Mouse (Mus musculus): ENCODE measurements around the gene Tbc1d2b. TPM values are rescaled to one million over a fixed set of nuclear protein-coding genes. Genes with fewer than 3 reads are reported as not detected.

The Tbc1d2b gene
- polyA plus RNA-seq, 1 experiment = 2.9 TPM

- TF ChIP-seq E2F4 (IDR thresholded peaks at IDR 0.05; ENCODE audit: insufficient read depth) (no peak), REST (IDR thresholded peaks at IDR 0.05; ENCODE audit: insufficient read depth, insufficient read length) (no peak), TCF3 (IDR thresholded peaks at IDR 0.05; ENCODE audit: insufficient read length, low read depth) (no peak)
- Histone ChIP-seq H3K27me3 (ENCODE audit: control insufficient read depth, insufficient read depth, insufficient read length) (no peaks in the 10 kb centered on the region), H3K4me2 (ENCODE audit: low read depth) (no peak overlapping the region), H3K36me3 (ENCODE audit: control insufficient read depth, insufficient read depth) (no peaks in the 10 kb centered on the region), H3K4me3 (no peak overlapping the region), H3ac (ENCODE audit: control insufficient read depth, insufficient read length) (no peak overlapping the region), H3K79me2 (ENCODE audit: control insufficient read depth, insufficient read depth) (no peaks in the 10 kb centered on the region)
Measured at GRCm38 (mm10) chr9:90227171-90227570, 43.4 kb downstream of the Tbc1d2b start.

- Histone ChIP-seq H3K36me3 (ENCODE audit: control insufficient read depth, insufficient read depth) (no peaks in the 10 kb centered on the region), H3ac (ENCODE audit: control insufficient read depth, insufficient read length) (no peak overlapping the region), H3K4me2 (ENCODE audit: low read depth) (no peak overlapping the region), H3K4me3 (no peak overlapping the region), H3K27me3 (ENCODE audit: control insufficient read depth, insufficient read depth, insufficient read length) (no peaks in the 10 kb centered on the region), H3K79me2 (ENCODE audit: control insufficient read depth, insufficient read depth) (no peaks in the 10 kb centered on the region)
- TF ChIP-seq E2F4 (IDR thresholded peaks at IDR 0.05; ENCODE audit: insufficient read depth) = no peak
Measured at GRCm38 (mm10) chr9:90226742-90227096, 43.9 kb downstream of the Tbc1d2b start.

- no peak for TF ChIP-seq REST (IDR thresholded peaks at IDR 0.05; ENCODE audit: insufficient read depth, insufficient read length)
- no peak for TF ChIP-seq CEBPB (IDR thresholded peaks at IDR 0.05; ENCODE audit: insufficient read depth, poor library complexity, severe bottlenecking)
- no peak for TF ChIP-seq TCF3 (IDR thresholded peaks at IDR 0.05; ENCODE audit: insufficient read length, low read depth)
- TF ChIP-seq TCF12 (IDR thresholded peaks at IDR 0.05; ENCODE audit: insufficient read depth, poor library complexity, severe bottlenecking) = no peak
- no peak for TF ChIP-seq POLR2AphosphoS2 (IDR thresholded peaks at IDR 0.05; ENCODE audit: insufficient read length, low read depth)
- no peak for TF ChIP-seq MYOG (IDR thresholded peaks at IDR 0.05; ENCODE audit: control insufficient read depth in 1 of 3, insufficient read depth in 1 of 3, insufficient read length in 2 of 3, low read depth in 2 of 3)
- no peak for TF ChIP-seq E2F4 (IDR thresholded peaks at IDR 0.05; ENCODE audit: insufficient read depth)
- no peak for TF ChIP-seq USF1 (IDR thresholded peaks at IDR 0.05; ENCODE audit: low read depth)
- TF ChIP-seq POLR2A (IDR thresholded peaks at IDR 0.05; ENCODE audit: insufficient read length, low read depth) = no peak
- TF ChIP-seq MYOD1 (IDR thresholded peaks at IDR 0.05; ENCODE audit: control insufficient read depth in 1 of 3, insufficient read length in 2 of 3, low read depth in 2 of 3) = no peak
- no peaks in the 10 kb centered on the region for H3K36me3 ChIP-seq (ENCODE audit: control insufficient read depth, insufficient read depth)
- no peaks in the 10 kb centered on the region for H3K79me2 ChIP-seq (ENCODE audit: control insufficient read depth, insufficient read depth)
- no peak overlapping the region for H3K4me3 ChIP-seq
- no peak overlapping the region for H3ac ChIP-seq (ENCODE audit: control insufficient read depth, insufficient read length)
- H3K4me2 ChIP-seq (ENCODE audit: low read depth) = no peak overlapping the region
- H3K27me3 ChIP-seq (ENCODE audit: control insufficient read depth, insufficient read depth, insufficient read length) = no peaks in the 10 kb centered on the region
Measured at GRCm38 (mm10) chr9:90226081-90226741, 44.4 kb downstream of the Tbc1d2b start.

GRCm38 (mm10) chr9:90222275-90222674 lies 48.3 kb downstream of the Tbc1d2b start:
- TF ChIP-seq MYOD1 (IDR thresholded peaks at IDR 0.05; ENCODE audit: control insufficient read depth in 1 of 3, insufficient read length in 2 of 3, low read depth in 2 of 3) = no peak
- TF ChIP-seq POLR2AphosphoS2 (IDR thresholded peaks at IDR 0.05; ENCODE audit: insufficient read length, low read depth) = no peak
- TF ChIP-seq POLR2A (IDR thresholded peaks at IDR 0.05; ENCODE audit: insufficient read length, low read depth) = no peak
- no peak for TF ChIP-seq MAX (IDR thresholded peaks at IDR 0.05; ENCODE audit: low read depth)
- no peak for TF ChIP-seq TCF12 (IDR thresholded peaks at IDR 0.05; ENCODE audit: insufficient read depth, poor library complexity, severe bottlenecking)
- TF ChIP-seq SRF (IDR thresholded peaks at IDR 0.05; ENCODE audit: control insufficient read depth, insufficient read length, low read depth) = no peak
- TF ChIP-seq REST (IDR thresholded peaks at IDR 0.05; ENCODE audit: insufficient read depth, insufficient read length) = no peak
- TF ChIP-seq TCF3 (IDR thresholded peaks at IDR 0.05; ENCODE audit: insufficient read length, low read depth) = no peak
- no peak for TF ChIP-seq E2F4 (IDR thresholded peaks at IDR 0.05; ENCODE audit: insufficient read depth)
- TF ChIP-seq USF1 (IDR thresholded peaks at IDR 0.05; ENCODE audit: low read depth) = no peak
- TF ChIP-seq CEBPB (IDR thresholded peaks at IDR 0.05; ENCODE audit: insufficient read depth, poor library complexity, severe bottlenecking) = no peak
- no peak for TF ChIP-seq MYOG (IDR thresholded peaks at IDR 0.05; ENCODE audit: control insufficient read depth in 1 of 3, insufficient read depth in 1 of 3, insufficient read length in 2 of 3, low read depth in 2 of 3)
- Histone ChIP-seq H3K36me3 (ENCODE audit: control insufficient read depth, insufficient read depth) (no peaks in the 10 kb centered on the region), H3K27me3 (ENCODE audit: control insufficient read depth, insufficient read depth, insufficient read length) (no peaks in the 10 kb centered on the region), H3ac (ENCODE audit: control insufficient read depth, insufficient read length) (no peak overlapping the region), H3K4me2 (ENCODE audit: low read depth) (no peak overlapping the region), H3K4me3 (no peak overlapping the region), H3K79me2 (ENCODE audit: control insufficient read depth, insufficient read depth) (no peaks in the 10 kb centered on the region)

GRCm38 (mm10) chr9:90217501-90217900 lies 53.1 kb downstream of the Tbc1d2b start:
- H3K27me3 ChIP-seq (ENCODE audit: control insufficient read depth, insufficient read depth, insufficient read length) = no peaks in the 10 kb centered on the region
- H3K4me2 ChIP-seq (ENCODE audit: low read depth) = no peak overlapping the region
- no peaks in the 10 kb centered on the region for H3K36me3 ChIP-seq (ENCODE audit: control insufficient read depth, insufficient read depth)
- no peaks in the 10 kb centered on the region for H3K79me2 ChIP-seq (ENCODE audit: control insufficient read depth, insufficient read depth)
- no peak overlapping the region for H3ac ChIP-seq (ENCODE audit: control insufficient read depth, insufficient read length)
- no peak overlapping the region for H3K4me3 ChIP-seq
- TF ChIP-seq TCF3 (IDR thresholded peaks at IDR 0.05; ENCODE audit: insufficient read length, low read depth) (no peak), CEBPB (IDR thresholded peaks at IDR 0.05; ENCODE audit: insufficient read depth, poor library complexity, severe bottlenecking) (no peak), POLR2AphosphoS2 (IDR thresholded peaks at IDR 0.05; ENCODE audit: insufficient read length, low read depth) (no peak), REST (IDR thresholded peaks at IDR 0.05; ENCODE audit: insufficient read depth, insufficient read length) (no peak), USF1 (IDR thresholded peaks at IDR 0.05; ENCODE audit: low read depth) (no peak), POLR2A (IDR thresholded peaks at IDR 0.05; ENCODE audit: insufficient read length, low read depth) (no peak), MAX (IDR thresholded peaks at IDR 0.05; ENCODE audit: low read depth) (no peak), MYOG (IDR thresholded peaks at IDR 0.05; ENCODE audit: control insufficient read depth in 1 of 3, insufficient read depth in 1 of 3, insufficient read length in 2 of 3, low read depth in 2 of 3) (no peak)
